Mouse (Mus musculus) left cerebral cortex, adult 2 months (tissue): ENCODE measurements around the gene Ptbp3. TPM values are rescaled to one million over a fixed set of nuclear protein-coding genes. Genes with fewer than 3 reads are reported as not detected.

Experiments used
- DNase-seq, 2 experiments: peaks; one replicate each; pipeline ENCODE4 v3.0.0; 2021 to 2022; ENCODE audit warnings: low spot score in 2 of 2, mixed read lengths in 1 of 2; ENCODE audit errors: extremely low spot score in 1 of 2
- H3K27ac ChIP-seq: fragments of 200-600 bp; 2 replicates; pipeline ENCODE4 v1.8.1; 2022
- H3K4me3 ChIP-seq: fragments of 200-600 bp; 2 replicates; pipeline ENCODE4 v1.8.1; 2022
- CTCF ChIP-seq: fragments of 200-600 bp; IDR thresholded peaks from 2 replicates; pipeline ENCODE4 v1.8.1; 2022; ENCODE audit warnings: antibody characterized with exemption, mild to moderate bottlenecking, moderate library complexity
- intact Hi-C: fragments of 180-260 bp; cut with DNase I; formaldehyde crosslinking; loops from one replicate; pipeline ENCODE4 v1.15.1; 2025
- total RNA-seq, 2 experiments: library from RNA; stranded (reverse); gene quantifications; 2 replicates each; pipeline ENCODE4 v1.2.3; 2021

Gene Ptbp3
- total RNA-seq, 2 experiments from 2014 or later = 27.6 to 29.3 TPM

DNA sequence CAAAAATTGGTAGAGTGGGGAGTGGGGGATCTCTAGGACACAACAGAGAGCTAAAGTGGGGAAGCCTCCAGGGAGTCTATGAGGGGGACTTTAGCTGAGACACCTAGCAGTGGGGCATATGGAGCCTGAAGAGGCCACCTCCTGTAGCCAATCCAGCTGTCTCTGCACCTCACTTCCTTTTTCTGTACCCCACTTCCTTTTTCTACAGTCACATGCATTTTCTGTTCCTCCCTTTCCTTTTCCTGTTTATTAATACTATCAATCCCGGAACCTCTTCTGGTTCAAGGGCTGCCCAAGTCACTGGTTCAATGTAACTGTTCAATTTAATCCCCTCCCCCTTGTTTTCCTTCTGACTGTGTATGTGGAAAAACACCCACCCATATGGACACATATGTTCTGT lies 107.9 kb downstream of the Ptbp3 start:
- TF ChIP-seq CTCF = no peak
- intact Hi-C loops = no loop called here
- DNase-seq = no peak

DNA sequence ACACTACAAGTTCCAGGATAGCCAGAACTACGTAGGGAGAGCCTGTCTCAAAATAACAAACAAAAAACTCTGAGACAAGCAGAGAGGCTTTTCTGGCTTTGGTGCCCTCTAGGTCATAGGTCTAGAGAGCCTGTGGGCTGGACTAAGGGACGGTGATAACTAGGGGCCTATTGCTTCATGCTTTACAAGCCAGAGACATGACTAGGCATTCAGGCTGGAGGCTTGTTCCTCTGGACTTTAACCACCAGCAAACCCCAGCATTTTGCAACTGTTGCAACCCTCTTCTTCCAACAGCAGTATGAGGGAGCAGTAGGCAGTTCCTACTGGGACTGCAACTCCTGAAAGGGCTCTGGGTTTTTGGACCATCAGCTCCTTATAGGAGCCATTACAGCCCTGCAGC lies 109.2 kb downstream of the Ptbp3 start:
- Histone ChIP-seq H3K27ac (no peak overlapping the region), H3K4me3 (no peak overlapping the region)
- DNase-seq = no peak
- intact Hi-C loops = loop anchor here (5.0 kb wide), 1 partner anchor 107 kb away; the partner anchor contains the start of gene Ptbp3
- no peak for TF ChIP-seq CTCF

More for the DNA sequence above, 107.9 kb downstream of the Ptbp3 start:
- Histone ChIP-seq H3K27ac (no peak overlapping the region), H3K4me3 (no peak overlapping the region)

GRCm38 (mm10) chr4:59439041-59439440 lies 110.1 kb downstream of the Ptbp3 start:
- no peak for TF ChIP-seq CTCF
- Histone ChIP-seq H3K4me3 (no peak overlapping the region), H3K27ac (no peak overlapping the region)
- intact Hi-C loops = loop anchor here (5.0 kb wide), 1 partner anchor 108 kb away; the partner anchor contains the start of gene Ptbp3
- DNase-seq = no peak

- no peak for TF ChIP-seq CTCF
These were observed 110.9 kb downstream of the Ptbp3 start, which contains the start of gene Susd1 for GRCm38 (mm10) chr4:59437990-59438854. Susd1 (minus strand) TSS chr4:59438633.

DNA sequence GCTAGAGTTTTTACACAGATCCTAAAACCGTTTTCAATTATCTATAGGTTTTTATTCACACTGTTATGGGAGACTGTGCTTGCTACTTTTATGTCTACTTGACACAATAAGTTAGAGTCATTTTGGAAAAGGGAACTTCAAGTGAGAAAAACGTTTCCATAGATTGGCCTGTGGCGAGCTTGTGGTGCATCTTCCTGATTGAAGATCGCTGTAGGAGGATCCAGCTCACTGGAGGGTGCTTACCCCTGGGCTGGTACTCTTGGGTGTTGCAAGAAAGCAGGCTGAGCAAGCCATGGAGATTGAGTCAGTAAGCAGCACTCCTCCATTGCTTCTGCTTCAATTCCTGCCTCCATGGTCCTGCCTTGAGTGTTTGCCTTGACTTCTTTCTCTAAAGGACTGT lies 113.2 kb downstream of the Ptbp3 start:
- H3K27ac ChIP-seq = no peak overlapping the region
- intact Hi-C loops = loop anchor here (5.0 kb wide), 1 partner anchor 111 kb away; the partner anchor contains the start of gene Ptbp3
- TF ChIP-seq CTCF = no peak
- H3K4me3 ChIP-seq = no peak overlapping the region
- DNase-seq = no peak

More at GRCm38 (mm10) chr4:59437990-59438854, 110.9 kb downstream of the Ptbp3 start, which contains the start of gene Susd1:
- peak; percentile 64 to 68 for DNase-seq
- H3K27ac ChIP-seq = peak within 1 kb of the TSS; percentile 75
- intact Hi-C loops = loop anchor here (5.0 kb wide), 1 partner anchor 109 kb away; the partner anchor contains the start of gene Ptbp3
- H3K4me3 ChIP-seq = peak within 1 kb of the TSS; percentile 80

DNA sequence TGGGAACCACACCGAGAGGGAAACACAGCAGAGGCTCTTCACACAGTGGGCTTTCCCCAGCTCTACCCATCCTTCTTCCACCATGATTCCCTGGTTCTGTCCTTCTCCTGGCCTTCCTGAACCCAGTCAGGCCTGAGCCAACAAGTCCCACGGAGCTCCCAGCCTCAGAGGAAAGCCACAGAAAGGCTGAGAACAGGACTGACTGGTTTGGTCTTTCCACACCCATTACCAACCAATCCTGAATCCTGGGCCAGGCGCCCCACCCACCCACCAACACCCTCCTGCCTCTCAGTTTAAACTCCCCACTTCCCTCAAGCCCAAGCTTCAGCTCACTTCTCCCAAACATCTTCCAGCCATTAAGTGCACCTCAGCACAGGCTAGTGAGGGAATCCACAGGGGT lies 115.1 kb downstream of the Ptbp3 start:
- Histone ChIP-seq H3K27ac (no peak overlapping the region), H3K4me3 (no peak overlapping the region)
- intact Hi-C loops = no loop called here
- TF ChIP-seq CTCF = no peak
- DNase-seq = no peak

GRCm38 (mm10) chr4:59429128-59429527 lies 120.0 kb downstream of the Ptbp3 start:
- intact Hi-C loops = no loop called here
- no peak overlapping the region for H3K4me3 ChIP-seq
- no peak for DNase-seq
- no peak for TF ChIP-seq CTCF
- no peak overlapping the region for H3K27ac ChIP-seq

DNA sequence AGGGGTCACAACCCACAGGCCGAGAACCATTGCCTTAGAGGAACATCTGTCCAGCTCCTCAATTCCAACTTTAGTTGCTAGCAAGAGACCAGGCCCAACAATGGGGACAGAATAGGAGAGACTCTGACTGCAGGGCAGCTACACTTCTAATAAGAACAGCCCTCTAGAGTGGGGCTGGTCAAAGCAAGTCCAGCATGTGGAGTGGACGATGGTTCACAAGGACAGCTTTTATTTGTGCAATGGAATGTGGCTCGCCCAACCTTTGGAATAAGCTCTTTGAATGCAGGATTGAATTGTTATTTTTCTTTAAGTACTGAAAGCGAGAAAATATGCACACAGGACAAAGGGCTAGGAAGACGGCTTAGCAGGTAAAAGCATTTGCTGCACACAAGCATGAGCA lies 122.7 kb downstream of the Ptbp3 start:
- intact Hi-C loops = no loop called here
- no peak overlapping the region for H3K4me3 ChIP-seq
- DNase-seq = no peak
- H3K27ac ChIP-seq = no peak overlapping the region
- no peak for TF ChIP-seq CTCF

DNA sequence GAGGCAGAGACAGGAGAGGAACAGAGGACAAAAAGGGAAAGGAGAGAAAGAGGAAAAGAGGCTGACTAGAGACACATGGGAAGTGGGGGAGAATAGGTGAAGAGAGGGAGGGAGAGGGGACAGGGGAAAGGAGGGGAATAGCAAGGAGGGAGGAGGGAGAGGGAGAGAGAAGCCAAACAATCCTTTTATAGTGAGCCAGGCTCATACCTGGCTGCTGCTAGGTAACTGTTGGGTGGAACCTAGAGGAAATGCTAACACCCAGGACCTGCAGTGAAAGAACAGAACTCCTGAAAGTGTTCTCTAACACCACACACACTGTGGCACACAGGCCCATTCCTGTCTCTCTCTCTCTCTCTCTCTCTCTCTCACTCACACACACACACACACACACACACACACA lies 126.4 kb downstream of the Ptbp3 start:
- no peak for TF ChIP-seq CTCF
- intact Hi-C loops = no loop called here
- DNase-seq = no peak

DNA sequence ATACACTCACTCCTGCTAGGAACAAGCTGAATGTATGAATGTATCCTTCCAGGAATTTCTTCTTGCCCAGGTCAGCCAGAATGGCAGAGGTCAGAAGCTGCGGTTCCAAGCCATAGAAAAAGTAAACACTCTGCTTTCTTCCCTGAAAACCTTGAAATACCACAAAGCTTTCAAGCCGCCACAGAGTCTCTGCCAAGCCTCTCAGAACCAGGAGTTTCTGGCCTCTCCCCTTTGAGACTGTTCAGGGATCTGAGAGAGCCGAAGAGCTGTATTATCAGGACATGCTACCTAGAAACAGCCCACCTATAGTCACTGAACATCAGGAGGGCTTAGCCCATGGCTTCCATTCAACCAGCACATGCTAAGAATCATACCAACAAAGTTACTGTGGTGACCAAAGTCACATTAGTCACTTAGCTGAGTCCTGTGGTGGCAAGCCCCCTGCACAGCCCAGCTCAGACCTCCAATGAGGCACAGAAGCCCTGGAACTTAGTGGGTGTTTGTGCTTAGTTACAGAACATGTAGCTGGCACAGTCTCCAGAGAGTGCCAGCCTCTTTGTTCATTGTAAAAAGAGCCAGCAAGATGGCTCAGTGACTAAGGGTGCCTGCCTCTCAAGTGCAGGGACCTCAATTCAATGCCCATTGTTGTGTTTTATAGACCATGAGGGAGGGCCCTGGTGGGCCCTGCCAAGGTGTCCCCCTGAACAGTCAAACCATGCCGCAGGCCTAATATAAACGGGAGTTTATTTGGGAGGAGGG lies 127.0 kb downstream of the Ptbp3 start:
- TF ChIP-seq CTCF = no peak
- intact Hi-C loops = no loop called here
- no peak overlapping the region for H3K27ac ChIP-seq
- no peak overlapping the region for H3K4me3 ChIP-seq
- DNase-seq = no peak

More for the DNA sequence above, 126.4 kb downstream of the Ptbp3 start:
- H3K4me3 ChIP-seq = no peak overlapping the region
- H3K27ac ChIP-seq = no peak overlapping the region

Other genes starting within 250 kb of the Ptbp3 start
- 1 to 10 TPM; 7.1 to 7.5 TPM for gene Susd1, start 110.7 kb downstream of the Ptbp3 start, total RNA-seq
- 10 to 100 TPM; 25.0 to 27.3 TPM for gene Hsdl2, start 32.2 kb upstream of the Ptbp3 start, total RNA-seq
- 10 to 100 TPM; 12.1 to 13.1 TPM for gene E130308A19Rik, start 76.8 kb upstream of the Ptbp3 start, total RNA-seq